18 mouse cellular contexts compared by ENCODE assay signal in genomic region chr8:17773311-17773710, GRCm38 (mm10).
DNase-seq lines count a peak whose midpoint lies in the region; ATAC-seq lines count a peak whose summit lies in the region.
"Had no signal": no experiment of that assay in that cellular context is flagged by ENCODE, and none has a peak within 500 bp of the region (broad histone marks: within the 10 kb centered on the region; RNA-seq: fewer than 3 reads in every experiment).

No protein-coding gene starts in this region.

- peak; percentile 20 for DNase-seq in adrenal gland, postnatal 14 days
- no peak for DNase-seq in adrenal gland, adult 2 months
- peak; percentile 3 for DNase-seq in 416B (ENCODE audit: low read depth)
- peak; percentile 2 for DNase-seq in c-Kit-positive CD71-positive TER-119-positive erythroid progenitor cells, embryonic 14.5 days (ENCODE audit: low spot score)
- DNase-seq in embryonic facial prominence, embryonic 14.5 days (ENCODE audit: low spot score), result peak; percentile 6
- no peak for DNase-seq in Muller cell, postnatal 12 days (ENCODE audit: inconsistent ontology term)
- DNase-seq in thymus, postnatal 10 days (ENCODE audit: low spot score in 2 of 2), result no peak
- no peak for DNase-seq in kidney, postnatal 14 days
- DNase-seq: adrenal gland, postnatal 36 days; cerebellum, adult 9-11 months; gastrocnemius, postnatal 14 days; lung, adult 18-20 months; right cerebral cortex, adult 18-20 months; thymus, adult 18-20 months had no signal

- WGBS in embryonic facial prominence, embryonic 14.5 days, result 83% methylated on average over 1 of the region's 1 CpGs

- H3K27me3 ChIP-seq in embryonic facial prominence, embryonic 14.5 days (replicated peaks; ENCODE audit: control insufficient read depth, insufficient read depth, low read length), result no peaks in the 10 kb centered on the region
- H3K27me3 ChIP-seq: embryonic facial prominence, embryonic 12.5 days; midbrain, embryonic 13.5 days had no signal

- H3K4me3 ChIP-seq in embryonic facial prominence, embryonic 14.5 days (ENCODE audit: low read depth, low read length), result no peak overlapping the region
- H3K4me3 ChIP-seq: embryonic facial prominence, embryonic 12.5 days; midbrain, embryonic 13.5 days had no signal

- H3K9me3 ChIP-seq in embryonic facial prominence, embryonic 14.5 days (ENCODE audit: control insufficient read depth, low read length), result no peaks in the 10 kb centered on the region
- H3K9me3 ChIP-seq: embryonic facial prominence, embryonic 12.5 days; midbrain, embryonic 13.5 days had no signal

- H3K4me1 ChIP-seq in embryonic facial prominence, embryonic 14.5 days (ENCODE audit: control insufficient read depth, insufficient read depth, low read length), result no peaks in the 10 kb centered on the region
- H3K4me1 ChIP-seq: embryonic facial prominence, embryonic 12.5 days had no signal

- no peak overlapping the region for H3K9ac ChIP-seq in embryonic facial prominence, embryonic 14.5 days (ENCODE audit: low read depth, low read length)
- H3K9ac ChIP-seq: embryonic facial prominence, embryonic 12.5 days; hindbrain, embryonic 14.5 days; midbrain, embryonic 13.5 days had no signal

- no peaks in the 10 kb centered on the region for H3K36me3 ChIP-seq in embryonic facial prominence, embryonic 14.5 days (ENCODE audit: control insufficient read depth, insufficient read depth, low read length)
- H3K36me3 ChIP-seq: embryonic facial prominence, embryonic 12.5 days; midbrain, embryonic 13.5 days had no signal

- H3K4me2 ChIP-seq in embryonic facial prominence, embryonic 14.5 days (ENCODE audit: low read depth, low read length), result no peak overlapping the region
- H3K4me2 ChIP-seq: embryonic facial prominence, embryonic 12.5 days; hindbrain, embryonic 14.5 days; midbrain, embryonic 13.5 days had no signal

- no peak overlapping the region for H3K27ac ChIP-seq in embryonic facial prominence, embryonic 14.5 days (replicated peaks; ENCODE audit: low read depth, low read length)
- H3K27ac ChIP-seq: embryonic facial prominence, embryonic 12.5 days; hindbrain, embryonic 14.5 days; midbrain, embryonic 13.5 days had no signal

- ATAC-seq in embryonic facial prominence, embryonic 14.5 days (ENCODE audit: low read depth), result no peak
- ATAC-seq: intestine, embryonic 16.5 days; midbrain, embryonic 13.5 days had no signal

Comparison
In these comparisons a context has a peak if more than half of its experiments do, and no peak if none do; other contexts are left out.
1. DNase-seq: peak in adrenal gland, postnatal 14 days (single experiment), 416B (single experiment), c-Kit-positive CD71-positive TER-119-positive erythroid progenitor cells, embryonic 14.5 days (single experiment) and embryonic facial prominence, embryonic 14.5 days (single experiment); none in adrenal gland, adult 2 months (single experiment), Muller cell, postnatal 12 days (single experiment), thymus, postnatal 10 days (0 of 2) and kidney, postnatal 14 days (single experiment).